Comparison of ENCODE assay signal across 12 mouse cellular contexts in genomic region chr2:79738958-79739357, GRCm38 (mm10). TPM values are rescaled to one million over a fixed set of nuclear protein-coding genes. Genes with fewer than 3 reads are reported as not detected.
DNase-seq lines count a peak whose midpoint lies in the region; ATAC-seq and TF ChIP-seq lines count a peak whose summit lies in the region.
"Had no signal": no experiment of that assay in that cellular context is flagged by ENCODE, and none has a peak within 500 bp of the region (broad histone marks: within the 10 kb centered on the region; RNA-seq: fewer than 3 reads in every experiment).

No protein-coding gene starts in this region.

- no peak overlapping the region for H3K4me3 ChIP-seq in intestine, embryonic 14.5 days (ENCODE audit: low read depth, low read length)
- no peak overlapping the region for H3K4me3 ChIP-seq in intestine, embryonic 16.5 days (ENCODE audit: low read length)
- no peak overlapping the region for H3K4me3 ChIP-seq in lung, postnatal 0 days (ENCODE audit: low read depth, low read length)
- no peak overlapping the region for H3K4me3 ChIP-seq in neural tube, embryonic 15.5 days (replicated peaks)
- H3K4me3 ChIP-seq: embryonic facial prominence, embryonic 15.5 days; heart, adult 2 months; limb, embryonic 12.5 days; myocyte had no signal

- DNase-seq in intestine, embryonic 14.5 days (ENCODE audit: low spot score), result peak; percentile 54
- peak; percentile 64 for DNase-seq in MEL-GATA-1-ER (ENCODE audit: extremely low read depth, low read depth)
- peak; percentile 47 to 64 for DNase-seq in adrenal gland, postnatal 36 days
- peak; percentile 87 for DNase-seq in lung, postnatal 0 days (ENCODE audit: low spot score)
- no peak for DNase-seq in spleen, postnatal 14 days (ENCODE audit: low spot score in 2 of 2)
- DNase-seq in thymus, postnatal 36 days, result no peak

- no peak overlapping the region for H3K27ac ChIP-seq in intestine, embryonic 14.5 days (ENCODE audit: low read depth)
- H3K27ac ChIP-seq in intestine, embryonic 16.5 days (ENCODE audit: low read length), result no peak overlapping the region
- H3K27ac ChIP-seq in lung, postnatal 0 days (ENCODE audit: low read length), result no peak overlapping the region
- no peak overlapping the region for H3K27ac ChIP-seq in neural tube, embryonic 15.5 days (replicated peaks)
- H3K27ac ChIP-seq: embryonic facial prominence, embryonic 15.5 days; heart, adult 2 months; limb, embryonic 12.5 days had no signal

- H3K9ac ChIP-seq in intestine, embryonic 14.5 days (ENCODE audit: low read length), result no peak overlapping the region
- no peak overlapping the region for H3K9ac ChIP-seq in intestine, embryonic 16.5 days (ENCODE audit: low read depth, low read length)
- no peak overlapping the region for H3K9ac ChIP-seq in lung, postnatal 0 days (replicated peaks; ENCODE audit: low read depth)
- H3K9ac ChIP-seq in neural tube, embryonic 15.5 days (replicated peaks), result no peak overlapping the region
- H3K9ac ChIP-seq: embryonic facial prominence, embryonic 15.5 days; limb, embryonic 12.5 days had no signal

- no peaks in the 10 kb centered on the region for H3K27me3 ChIP-seq in intestine, embryonic 14.5 days (replicated peaks; ENCODE audit: control insufficient read depth, insufficient read depth, low read length)
- H3K27me3 ChIP-seq in intestine, embryonic 16.5 days (replicated peaks; ENCODE audit: control insufficient read depth, insufficient read depth, low read length), result no peaks in the 10 kb centered on the region
- 0 out of 2 replicates have a peak, but pooled peaks cover 6% of the 10 kb centered on the region for H3K27me3 ChIP-seq in lung, postnatal 0 days (replicated peaks; ENCODE audit: insufficient read depth, low read length)
- no peaks in the 10 kb centered on the region for H3K27me3 ChIP-seq in neural tube, embryonic 15.5 days (replicated peaks)
- H3K27me3 ChIP-seq: embryonic facial prominence, embryonic 15.5 days; limb, embryonic 12.5 days had no signal

- TF ChIP-seq CTCF in lung, postnatal 0 days (IDR thresholded peaks at IDR 0.05), result no peak

- H3K4me2 ChIP-seq in intestine, embryonic 14.5 days (ENCODE audit: low read length), result no peak overlapping the region
- H3K4me2 ChIP-seq in intestine, embryonic 16.5 days (ENCODE audit: low read depth, low read length), result no peak overlapping the region
- no peak overlapping the region for H3K4me2 ChIP-seq in lung, postnatal 0 days (replicated peaks; ENCODE audit: low read depth, low read length)
- H3K4me2 ChIP-seq in neural tube, embryonic 15.5 days, result no peak overlapping the region
- H3K4me2 ChIP-seq: embryonic facial prominence, embryonic 15.5 days; limb, embryonic 12.5 days had no signal

- WGBS in intestine, embryonic 14.5 days, result 73% methylated on average over 2 of the region's 2 CpGs
- WGBS in intestine, embryonic 16.5 days, result 71% methylated on average over 2 of the region's 2 CpGs
- 54% methylated on average over 2 of the region's 2 CpGs for WGBS in lung, postnatal 0 days
- 82% methylated on average over 2 of the region's 2 CpGs for WGBS in neural tube, embryonic 15.5 days

- H3K36me3 ChIP-seq in intestine, embryonic 14.5 days (ENCODE audit: control insufficient read depth, insufficient read depth, low read length), result no peaks in the 10 kb centered on the region
- no peaks in the 10 kb centered on the region for H3K36me3 ChIP-seq in intestine, embryonic 16.5 days (ENCODE audit: control insufficient read depth, insufficient read depth, low read length)
- no peaks in the 10 kb centered on the region for H3K36me3 ChIP-seq in lung, postnatal 0 days (ENCODE audit: insufficient read depth, low read length)
- H3K36me3 ChIP-seq in neural tube, embryonic 15.5 days, result no peaks in the 10 kb centered on the region
- H3K36me3 ChIP-seq: embryonic facial prominence, embryonic 15.5 days; limb, embryonic 12.5 days had no signal

- ATAC-seq in intestine, embryonic 14.5 days (replicated peaks; ENCODE audit: low FRiP score, low TSS enrichment, low read depth), result no peak
- no peak for ATAC-seq in intestine, embryonic 16.5 days
- ATAC-seq in lung, postnatal 0 days, result peak; percentile 67
- ATAC-seq in neural tube, embryonic 15.5 days (ENCODE audit: low FRiP score), result no peak

- no peak for TF ChIP-seq EP300 in lung, postnatal 0 days (IDR thresholded peaks at IDR 0.05)

- peaks cover 6% of the 10 kb centered on the region; the same call in 1 of the 2 replicates for H3K4me1 ChIP-seq in intestine, embryonic 14.5 days (replicated peaks; ENCODE audit: control insufficient read depth, insufficient read depth, low read length)
- no peaks in the 10 kb centered on the region for H3K4me1 ChIP-seq in intestine, embryonic 16.5 days (ENCODE audit: control insufficient read depth, insufficient read depth, low read length)
- no peaks in the 10 kb centered on the region for H3K4me1 ChIP-seq in lung, postnatal 0 days (ENCODE audit: insufficient read depth, low read depth, low read length)
- no peaks in the 10 kb centered on the region for H3K4me1 ChIP-seq in neural tube, embryonic 15.5 days
- H3K4me1 ChIP-seq: embryonic facial prominence, embryonic 15.5 days; limb, embryonic 12.5 days had no signal

- H3K9me3 ChIP-seq in intestine, embryonic 14.5 days (ENCODE audit: control insufficient read depth, low read length), result peaks cover 3% of the 10 kb centered on the region; the same call in 1 of the 2 replicates
- no peaks in the 10 kb centered on the region for H3K9me3 ChIP-seq in intestine, embryonic 16.5 days (ENCODE audit: control insufficient read depth, low read length)
- peaks cover 6% of the 10 kb centered on the region; the same call in 1 of the 2 replicates for H3K9me3 ChIP-seq in lung, postnatal 0 days (ENCODE audit: low read length)
- no peaks in the 10 kb centered on the region for H3K9me3 ChIP-seq in neural tube, embryonic 15.5 days (replicated peaks)
- H3K9me3 ChIP-seq: embryonic facial prominence, embryonic 15.5 days had no signal

RNA-seq across cellular contexts. Expression of gene Ppp1r1c, which starts 31.4 kb away (rescaled TPM):
- not detected in 2 replicates for polyA plus RNA-seq in intestine, embryonic 14.5 days (2014; fragmentation: Nextera tagmentation; extraction: Ambion mirVana)
- polyA plus RNA-seq in intestine, embryonic 16.5 days (2015; fragmentation: Nextera tagmentation; extraction: Ambion mirVana), result not detected in 2 replicates
- not detected for total RNA-seq in adrenal gland, postnatal 36 days (2021)
- not detected in 2 replicates for polyA plus RNA-seq in lung, postnatal 0 days (2015; fragmentation: Nextera tagmentation; extraction: Ambion mirVana)
- polyA plus RNA-seq in neural tube, embryonic 15.5 days (2015; fragmentation: Nextera tagmentation; extraction: Ambion mirVana), result 26.3 and 30.0 TPM in 2 replicates
- polyA plus RNA-seq: heart, adult 2 months; myocyte had no signal

Comparison
In these comparisons a context has a peak if more than half of its experiments do, and no peak if none do; other contexts are left out.
1. DNase-seq: peak in intestine, embryonic 14.5 days (single experiment), MEL-GATA-1-ER (single experiment), adrenal gland, postnatal 36 days (2 of 2) and lung, postnatal 0 days (single experiment); none in spleen, postnatal 14 days (0 of 2) and thymus, postnatal 36 days (0 of 2).
2. RNA of gene Ppp1r1c, which starts 31.4 kb away (polyA plus RNA-seq): 26.3 to 30.0 TPM in neural tube, embryonic 15.5 days; not detected in intestine, embryonic 14.5 days, not detected in lung, postnatal 0 days and not detected in intestine, embryonic 16.5 days; every median in the first group is over 10 times any median in the second.